Mouse (Mus musculus): ENCODE data around the gene Tex2.

- TF ChIP-seq CTCF (IDR thresholded peaks at IDR 0.05; ENCODE audit: insufficient read depth, low read length) (no peak), POLR2A (IDR thresholded peaks at IDR 0.05; ENCODE audit: borderline replicate concordance, extremely low read depth, low read depth, low read length) (no peak)
Measured at GRCm38 (mm10) chr11:106478745-106479144, 134.5 kb downstream of the Tex2 start.

All from lung, adult 2 months (tissue).